Mouse (Mus musculus) heart, adult 2 months (tissue): ENCODE results near the gene Klri1. TPM values are rescaled to one million over a fixed set of nuclear protein-coding genes. Genes with fewer than 3 reads are reported as not detected.

Experiments
- microRNA-seq, 2 experiments: library from miRNA; unstranded; fragments of <30 nt; microRNA quantifications; one replicate each; pipeline ENCODE4 v1.2.0; 2021
- polyA plus RNA-seq: library from polyadenylated mRNA; depleted of rRNA; stranded (reverse); fragments of >200 nt; gene quantifications from 2 replicates; pipeline ENCODE4 v1.2.3, GENCODE M21; 2012; rRNA removed
- total RNA-seq, 2 experiments: library from RNA; stranded (reverse); gene quantifications; 2 replicates each; pipeline ENCODE4 v1.2.3; 2021

Klri1 gene
- total and polyA plus RNA-seq, 3 experiments, result 0.18 TPM; not detected in 2

Small RNAs within 50 kb of the gene (microRNA-seq; reads per million reads assigned to microRNA genes)
- gene Mir680-1, result 0 reads per million in 2 experiments

Other genes with a start within 250 kb of the Klri1 start
- under 1 TPM; 0.07 to 0.21 TPM for gene Olr1, start 210.0 kb downstream of the Klri1 start, total RNA-seq
- gene Olr1, start 210.0 kb downstream of the Klri1 start, polyA plus RNA-seq, result 0.06 TPM in 2 replicates
- gene Tmem52b, start 204.6 kb downstream of the Klri1 start, total RNA-seq, result not detected
- not detected in 2 replicates for gene Tmem52b, start 204.6 kb downstream of the Klri1 start, polyA plus RNA-seq
- 100 to 1,000 TPM; 118 to 166 TPM for gene Gabarapl1, start 184.0 kb downstream of the Klri1 start, total RNA-seq
- 63.7 and 73.3 TPM in 2 replicates for gene Gabarapl1, start 184.0 kb downstream of the Klri1 start, polyA plus RNA-seq
- gene Klre1, start 139.2 kb downstream of the Klri1 start, total RNA-seq, result under 1 TPM in 1 of 2 experiments, not detected in 1; 0.14 TPM
- 0.15 and 0.33 TPM in 2 replicates for gene Klre1, start 139.2 kb downstream of the Klri1 start, polyA plus RNA-seq
- gene Klrd1, start 125.3 kb downstream of the Klri1 start, total RNA-seq, result under 1 TPM in 1 of 2 experiments, not detected in 1; 0.48 TPM
- 0.64 TPM in 1 of 2 replicates, not detected in the other for gene Klrd1, start 125.3 kb downstream of the Klri1 start, polyA plus RNA-seq
- not detected for gene Klrk1, start 93.3 kb downstream of the Klri1 start, total RNA-seq
- 0.23 and 0.61 TPM in 2 replicates for gene Klrk1, start 93.3 kb downstream of the Klri1 start, polyA plus RNA-seq
- gene Klrc3, start 73.8 kb downstream of the Klri1 start, total RNA-seq, result not detected
- gene Klrc3, start 73.8 kb downstream of the Klri1 start, polyA plus RNA-seq, result not detected in 2 replicates
- gene Klrc2, start 56.4 kb downstream of the Klri1 start, total RNA-seq, result not detected
- 0.29 TPM in 1 of 2 replicates, not detected in the other for gene Klrc2, start 56.4 kb downstream of the Klri1 start, polyA plus RNA-seq
- gene Klrc1, start 38.2 kb downstream of the Klri1 start, total RNA-seq, result under 1 TPM in 1 of 2 experiments, not detected in 1; 0.13 TPM
- 0.27 TPM in 1 of 2 replicates, not detected in the other for gene Klrc1, start 38.2 kb downstream of the Klri1 start, polyA plus RNA-seq
- gene Klri2, start 23.4 kb upstream of the Klri1 start, total RNA-seq, result under 1 TPM; 0.05 to 0.08 TPM
- gene Klri2, start 23.4 kb upstream of the Klri1 start, polyA plus RNA-seq, result 0.20 TPM in 1 of 2 replicates, not detected in the other
- gene Gm156, start 67.1 kb upstream of the Klri1 start, total RNA-seq, result not detected
- gene Gm156, start 67.1 kb upstream of the Klri1 start, polyA plus RNA-seq, result not detected in 2 replicates
- not detected for gene Gm17631, start 145.5 kb upstream of the Klri1 start, total RNA-seq
- gene Gm17631, start 145.5 kb upstream of the Klri1 start, polyA plus RNA-seq, result not detected in 2 replicates
- not detected for gene Klra17, start 159.5 kb upstream of the Klri1 start, total RNA-seq
- not detected in 2 replicates for gene Klra17, start 159.5 kb upstream of the Klri1 start, polyA plus RNA-seq
- gene Klra5, start 200.5 kb upstream of the Klri1 start, total RNA-seq, result not detected
- gene Klra5, start 200.5 kb upstream of the Klri1 start, polyA plus RNA-seq, result not detected in 2 replicates